Comparison of ENCODE assay signal across 11 mouse cellular contexts in genomic region chr2:59338501-59338900, GRCm38 (mm10).
DNase-seq lines count a peak whose midpoint lies in the region; ATAC-seq lines count a peak whose summit lies in the region.
"Had no signal": no experiment of that assay in that cellular context is flagged by ENCODE, and none has a peak within 500 bp of the region (broad histone marks: within the 10 kb centered on the region; RNA-seq: fewer than 3 reads in every experiment).

No protein-coding gene starts in this region.

- H3K27ac ChIP-seq in hindbrain, embryonic 13.5 days = 0 out of 2 replicates have a peak overlapping the region, but pooled peaks have one; percentile 13
- no peak overlapping the region for H3K27ac ChIP-seq in hindbrain, embryonic 12.5 days
- peak overlapping the region; percentile 73 for H3K27ac ChIP-seq in embryonic facial prominence, embryonic 15.5 days (replicated peaks)
- H3K27ac ChIP-seq in limb, embryonic 15.5 days = peak overlapping the region; percentile 47; the same call in 1 of the 2 replicates
- H3K27ac ChIP-seq: hindbrain, embryonic 15.5 days; midbrain, embryonic 13.5 days had no signal

- ATAC-seq in hindbrain, embryonic 13.5 days (ENCODE audit: low FRiP score) = no peak
- no peak for ATAC-seq in hindbrain, embryonic 12.5 days (ENCODE audit: low FRiP score)
- ATAC-seq in CD4-positive, CD25-positive, alpha-beta regulatory T cell, adult 4 months = peak; percentile 83
- ATAC-seq in embryonic facial prominence, embryonic 15.5 days (ENCODE audit: insufficient number of reproducible peaks, low FRiP score, low TSS enrichment, low read depth) = peak; percentile 85
- ATAC-seq in limb, embryonic 15.5 days (ENCODE audit: insufficient number of reproducible peaks, low FRiP score, low TSS enrichment, low read depth) = no peak
- ATAC-seq: midbrain, embryonic 13.5 days had no signal

- 84% methylated on average over 11 of the region's 11 CpGs for WGBS in hindbrain, embryonic 13.5 days
- WGBS in hindbrain, embryonic 12.5 days = 64% methylated on average over 11 of the region's 11 CpGs
- WGBS in embryonic facial prominence, embryonic 15.5 days = 26% methylated on average over 11 of the region's 11 CpGs
- WGBS in limb, embryonic 15.5 days = 29% methylated on average over 11 of the region's 11 CpGs

- H3K36me3 ChIP-seq in hindbrain, embryonic 13.5 days = peaks cover 48% of the 10 kb centered on the region
- H3K36me3 ChIP-seq in hindbrain, embryonic 12.5 days = peaks cover 38% of the 10 kb centered on the region
- peaks cover 26% of the 10 kb centered on the region for H3K36me3 ChIP-seq in embryonic facial prominence, embryonic 15.5 days
- H3K36me3 ChIP-seq in limb, embryonic 15.5 days = peaks cover 48% of the 10 kb centered on the region

- DNase-seq in right cerebral cortex, adult 2 months (ENCODE audit: low spot score in 2 of 2) = no peak
- DNase-seq in thymus, adult 18-20 months = no peak
- no peak for DNase-seq in spleen, postnatal 4 days (ENCODE audit: low spot score in 2 of 2)
- DNase-seq: adrenal gland, adult 8-10 months had no signal

- no peaks in the 10 kb centered on the region for H3K9me3 ChIP-seq in hindbrain, embryonic 13.5 days
- H3K9me3 ChIP-seq in hindbrain, embryonic 12.5 days (replicated peaks) = no peaks in the 10 kb centered on the region
- no peaks in the 10 kb centered on the region for H3K9me3 ChIP-seq in embryonic facial prominence, embryonic 15.5 days (replicated peaks)
- H3K9me3 ChIP-seq in limb, embryonic 15.5 days = no peaks in the 10 kb centered on the region
- H3K9me3 ChIP-seq: hindbrain, embryonic 15.5 days; midbrain, embryonic 13.5 days had no signal

- H3K9ac ChIP-seq in hindbrain, embryonic 13.5 days = no peak overlapping the region
- no peak overlapping the region for H3K9ac ChIP-seq in hindbrain, embryonic 12.5 days
- H3K9ac ChIP-seq in embryonic facial prominence, embryonic 15.5 days = no peak overlapping the region
- H3K9ac ChIP-seq in limb, embryonic 15.5 days = no peak overlapping the region
- H3K9ac ChIP-seq: hindbrain, embryonic 15.5 days; midbrain, embryonic 13.5 days had no signal

- no peaks in the 10 kb centered on the region for H3K27me3 ChIP-seq in hindbrain, embryonic 13.5 days
- H3K27me3 ChIP-seq in hindbrain, embryonic 12.5 days = no peaks in the 10 kb centered on the region
- no peaks in the 10 kb centered on the region for H3K27me3 ChIP-seq in embryonic facial prominence, embryonic 15.5 days
- H3K27me3 ChIP-seq in limb, embryonic 15.5 days = no peaks in the 10 kb centered on the region
- H3K27me3 ChIP-seq: hindbrain, embryonic 15.5 days; midbrain, embryonic 13.5 days had no signal

- no peaks in the 10 kb centered on the region for H3K4me1 ChIP-seq in hindbrain, embryonic 13.5 days (replicated peaks)
- H3K4me1 ChIP-seq in hindbrain, embryonic 12.5 days = no peaks in the 10 kb centered on the region
- peaks cover 11% of the 10 kb centered on the region; the same call in 1 of the 2 replicates for H3K4me1 ChIP-seq in embryonic facial prominence, embryonic 15.5 days
- no peaks in the 10 kb centered on the region for H3K4me1 ChIP-seq in limb, embryonic 15.5 days
- H3K4me1 ChIP-seq: hindbrain, embryonic 15.5 days; midbrain, embryonic 13.5 days had no signal

- H3K4me2 ChIP-seq in hindbrain, embryonic 13.5 days = no peak overlapping the region
- no peak overlapping the region for H3K4me2 ChIP-seq in hindbrain, embryonic 12.5 days (replicated peaks)
- no peak overlapping the region for H3K4me2 ChIP-seq in embryonic facial prominence, embryonic 15.5 days (replicated peaks)
- no peak overlapping the region for H3K4me2 ChIP-seq in limb, embryonic 15.5 days
- H3K4me2 ChIP-seq: hindbrain, embryonic 15.5 days; midbrain, embryonic 13.5 days had no signal

- H3K4me3 ChIP-seq in hindbrain, embryonic 13.5 days = no peak overlapping the region
- no peak overlapping the region for H3K4me3 ChIP-seq in hindbrain, embryonic 12.5 days
- H3K4me3 ChIP-seq in embryonic facial prominence, embryonic 15.5 days (replicated peaks) = no peak overlapping the region
- no peak overlapping the region for H3K4me3 ChIP-seq in limb, embryonic 15.5 days
- H3K4me3 ChIP-seq: hindbrain, embryonic 15.5 days; midbrain, embryonic 13.5 days had no signal

Comparison
In these comparisons a context has a peak if more than half of its experiments do, and no peak if none do; other contexts are left out.
1. ATAC-seq: peak in CD4-positive, CD25-positive, alpha-beta regulatory T cell, adult 4 months (single experiment) and embryonic facial prominence, embryonic 15.5 days (single experiment); none in hindbrain, embryonic 13.5 days (single experiment), hindbrain, embryonic 12.5 days (single experiment) and limb, embryonic 15.5 days (single experiment).